Mouse (Mus musculus): ENCODE data around the gene Dlg5. TPM values are rescaled to one million over a fixed set of nuclear protein-coding genes. Genes with fewer than 3 reads are reported as not detected.

The Dlg5 gene
- polyA plus RNA-seq, 1 experiment = 83.6 TPM

DNA sequence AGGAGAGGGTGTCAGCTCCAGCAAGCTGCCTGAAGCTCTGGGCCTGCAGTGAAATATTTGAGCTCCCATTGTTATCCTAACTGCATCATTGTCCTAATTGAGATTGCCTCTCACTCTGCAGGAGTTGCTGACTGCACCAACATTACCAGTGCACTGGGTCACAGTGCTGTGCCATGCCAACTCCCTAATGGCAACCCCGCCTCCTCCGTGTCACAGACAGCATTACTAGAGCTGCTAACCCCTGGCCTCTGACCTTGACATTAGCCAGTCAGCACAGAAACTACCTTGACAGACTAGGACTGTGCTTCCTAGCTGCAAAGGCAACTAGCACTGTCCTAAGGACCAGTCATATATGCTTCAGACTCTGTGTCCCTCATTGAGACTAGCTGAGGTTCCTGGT lies 139.0 kb downstream of the Dlg5 start:
- no peak for DNase-seq (ENCODE audit: low read depth)

DNA sequence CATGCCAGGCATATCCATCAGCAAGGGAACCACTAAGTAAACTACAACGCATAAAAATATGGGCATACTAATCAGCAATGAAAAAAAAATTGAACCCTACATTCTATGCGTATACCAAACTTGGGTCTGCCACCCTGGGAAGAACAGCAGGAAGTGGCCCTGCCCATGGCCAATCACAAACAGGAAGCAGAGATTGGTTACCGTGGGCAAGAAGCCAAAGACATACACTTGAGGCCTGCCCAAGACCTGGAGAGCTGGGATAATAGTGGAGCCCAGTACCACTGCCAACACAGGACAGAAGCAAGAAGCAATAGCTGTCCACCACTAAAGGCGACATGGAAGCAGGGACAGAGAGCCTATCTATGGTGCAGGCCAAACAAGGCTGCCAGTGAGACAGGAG lies 146.9 kb downstream of the Dlg5 start:
- no peak for DNase-seq (ENCODE audit: low read depth)

DNA sequence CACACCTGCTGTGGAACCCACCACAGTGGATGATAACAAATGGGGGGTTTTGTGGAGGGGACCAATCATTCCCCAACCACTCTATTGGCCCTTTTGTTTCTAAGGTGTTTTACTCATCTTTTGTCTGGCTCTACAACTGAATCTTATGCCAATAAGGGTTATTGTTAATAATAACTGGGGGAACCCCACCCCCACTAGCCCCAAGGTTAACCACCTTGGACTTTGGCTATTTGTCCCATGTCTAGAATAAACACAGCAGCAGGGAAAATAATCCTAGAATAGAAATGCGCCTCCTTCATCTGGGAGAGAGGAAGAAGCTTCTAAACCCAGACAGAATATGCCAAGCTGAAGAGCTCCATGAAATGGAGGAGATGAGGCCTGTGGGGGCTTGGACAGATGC lies 151.1 kb downstream of the Dlg5 start:
- DNase-seq (ENCODE audit: low read depth) = no peak

- DNase-seq (ENCODE audit: low read depth) = no peak
Observed at GRCm38 (mm10) chr14:24093221-24093620, 152.5 kb downstream of the Dlg5 start.

GRCm38 (mm10) chr14:24092391-24092790 lies 153.3 kb downstream of the Dlg5 start:
- DNase-seq (ENCODE audit: low read depth) = no peak

GRCm38 (mm10) chr14:24090790-24091189 lies 154.9 kb downstream of the Dlg5 start:
- DNase-seq (ENCODE audit: low read depth) = no peak

- DNase-seq (ENCODE audit: low read depth) = no peak
Observed at GRCm38 (mm10) chr14:24089181-24089580, 156.5 kb downstream of the Dlg5 start.

DNA sequence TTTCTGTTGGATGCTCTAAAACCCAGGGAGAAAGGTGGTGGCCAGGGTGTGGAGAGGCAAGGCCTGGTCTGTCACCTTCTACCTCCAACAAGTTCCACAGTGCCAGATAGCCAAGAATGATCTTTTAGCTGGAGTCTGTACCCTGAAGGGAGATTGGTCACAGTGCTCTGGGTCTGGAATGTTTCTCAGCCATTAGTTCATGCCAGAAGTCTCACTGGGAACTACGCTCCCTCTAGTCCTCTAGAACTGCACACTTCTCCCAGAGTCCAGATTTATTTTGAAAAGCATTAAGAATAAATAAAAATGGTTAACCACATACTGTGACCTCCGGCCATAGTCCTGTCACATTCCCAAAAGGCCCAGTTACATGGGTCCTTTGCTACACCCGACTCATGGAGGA lies 158.3 kb downstream of the Dlg5 start:
- no peak for DNase-seq (ENCODE audit: low read depth)

DNA sequence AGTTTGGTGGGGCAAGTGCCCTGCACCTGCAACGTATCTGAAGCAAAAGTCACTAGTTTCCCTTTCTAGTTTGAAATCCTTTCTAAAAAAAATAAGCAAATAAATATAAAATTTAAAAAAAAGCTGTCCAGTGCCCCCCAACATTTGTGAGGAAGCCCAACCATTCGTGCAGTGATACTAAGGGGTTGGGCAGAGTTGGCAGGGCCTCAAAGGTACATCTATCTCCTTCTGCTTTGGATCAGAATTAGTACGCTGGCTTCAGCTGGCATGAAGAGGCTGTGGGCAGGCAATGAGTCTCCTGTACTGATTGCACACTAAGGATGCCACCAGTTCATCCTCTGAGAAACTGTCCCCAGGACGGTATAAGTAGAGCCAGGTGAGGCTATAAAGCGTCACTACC lies 159.2 kb downstream of the Dlg5 start:
- no peak for DNase-seq (ENCODE audit: low read depth)

Other genes with a start within 250 kb of the Dlg5 start
- gene Kcnma1, start 231.4 kb downstream of the Dlg5 start, polyA plus RNA-seq (2012; rRNA removed) = 6.0 and 6.8 TPM in 2 replicates
- 0.12 and 0.20 TPM in 2 replicates for gene E330034G19Rik, start 47.3 kb upstream of the Dlg5 start, polyA plus RNA-seq (2012; rRNA removed)
- gene Polr3a, start 241.1 kb upstream of the Dlg5 start, polyA plus RNA-seq (2012; rRNA removed) = 8.7 and 9.5 TPM in 2 replicates
- gene Rps24, start 241.2 kb upstream of the Dlg5 start, polyA plus RNA-seq (2012; rRNA removed) = 802 and 1,079 TPM in 2 replicates